Mouse (Mus musculus): ENCODE data around the gene Asic2.

DNA sequence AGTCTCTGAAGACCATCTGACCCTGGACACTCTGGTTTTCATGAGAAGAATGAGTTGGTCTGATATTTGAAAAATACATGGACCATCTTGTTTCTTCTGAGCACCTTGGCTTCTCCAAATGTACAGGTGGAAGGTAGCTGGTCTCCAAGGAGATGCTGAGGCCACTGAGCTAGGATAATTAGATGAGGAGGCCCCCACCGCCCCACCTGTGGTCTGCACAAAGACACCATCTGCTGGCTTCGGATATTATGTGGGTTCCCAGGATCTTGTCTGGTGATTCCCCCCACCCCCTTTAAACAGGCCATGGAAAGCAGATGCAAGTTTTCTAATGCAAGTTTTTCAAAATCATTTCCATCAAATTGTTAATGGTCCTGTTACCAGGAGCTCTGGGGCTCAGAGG is 856.6 kb downstream of the Asic2 start:
- TF ChIP-seq EP300 (IDR thresholded peaks at IDR 0.05; ENCODE audit: low read depth) (no peak), CTCF (IDR thresholded peaks at IDR 0.05; ENCODE audit: low read depth) (no peak)
